Comparison of ENCODE assay signal across 9 mouse cellular contexts in the genomic region with DNA sequence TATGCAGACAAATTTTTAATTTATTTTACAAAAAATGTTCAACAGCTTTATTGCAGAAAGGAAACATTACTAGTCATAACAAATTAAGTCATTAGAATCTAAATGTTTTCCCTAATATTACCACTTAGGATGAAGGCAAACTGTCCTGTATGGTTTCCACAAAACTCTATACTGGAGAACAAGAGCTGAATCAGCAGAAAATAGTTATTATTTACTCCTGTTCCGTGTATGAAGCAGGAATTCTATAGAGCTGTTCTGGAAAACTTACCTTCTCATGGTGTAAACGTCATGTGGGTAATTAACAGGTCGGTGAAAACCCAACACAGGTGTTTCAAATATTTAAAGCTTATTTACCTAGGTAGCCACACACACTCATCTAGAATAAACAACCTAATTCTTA. TPM values are rescaled to one million over a fixed set of nuclear protein-coding genes. Genes with fewer than 3 reads are reported as not detected.
DNase-seq lines count a peak whose midpoint lies in the region; ATAC-seq and TF ChIP-seq lines count a peak whose summit lies in the region.
"Had no signal": no experiment of that assay in that cellular context is flagged by ENCODE, and none has a peak within 500 bp of the region (broad histone marks: within the 10 kb centered on the region; RNA-seq: fewer than 3 reads in every experiment).

No protein-coding gene starts in this region.

- H3K9ac ChIP-seq in heart, embryonic 16.5 days (ENCODE audit: low read length): peak overlapping the region; percentile 90
- no peak overlapping the region for H3K9ac ChIP-seq in heart, adult 2 months (ENCODE audit: low read depth, low read length)
- no peak overlapping the region for H3K9ac ChIP-seq in embryonic facial prominence, embryonic 11.5 days (replicated peaks; ENCODE audit: low read length)
- H3K9ac ChIP-seq in intestine, embryonic 14.5 days (ENCODE audit: low read length): peak overlapping the region; percentile 89
- peak overlapping the region; percentile 77; the same call in 1 of the 2 replicates for H3K9ac ChIP-seq in midbrain, embryonic 14.5 days (replicated peaks; ENCODE audit: low read length)

- peak overlapping the region; percentile 87 for H3K4me2 ChIP-seq in heart, embryonic 16.5 days (ENCODE audit: low read depth, low read length)
- peak overlapping the region; percentile 66; the same call in 1 of the 2 replicates for H3K4me2 ChIP-seq in embryonic facial prominence, embryonic 11.5 days (ENCODE audit: low read depth, low read length)
- H3K4me2 ChIP-seq in intestine, embryonic 14.5 days (ENCODE audit: low read length): peak overlapping the region; percentile 83
- peak overlapping the region; percentile 82 for H3K4me2 ChIP-seq in midbrain, embryonic 14.5 days (ENCODE audit: low read length)

- no peak overlapping the region for H3K27ac ChIP-seq in heart, embryonic 16.5 days (ENCODE audit: low read length)
- H3K27ac ChIP-seq in heart, adult 2 months: no peak overlapping the region
- H3K27ac ChIP-seq in embryonic facial prominence, embryonic 11.5 days (replicated peaks; ENCODE audit: low read depth, low read length): no peak overlapping the region
- no peak overlapping the region for H3K27ac ChIP-seq in intestine, embryonic 14.5 days (ENCODE audit: low read depth)
- no peak overlapping the region for H3K27ac ChIP-seq in midbrain, embryonic 14.5 days (replicated peaks; ENCODE audit: low read depth, low read length)

- no peak for ATAC-seq in heart, embryonic 16.5 days (replicated peaks; ENCODE audit: extremely low read depth, insufficient read depth, low FRiP score)
- no peak for ATAC-seq in embryonic facial prominence, embryonic 11.5 days (replicated peaks; ENCODE audit: insufficient number of reproducible peaks, low FRiP score, low TSS enrichment, low read depth)
- ATAC-seq in intestine, embryonic 14.5 days (replicated peaks; ENCODE audit: low FRiP score, low TSS enrichment, low read depth): no peak
- ATAC-seq in midbrain, embryonic 14.5 days (ENCODE audit: low FRiP score, low TSS enrichment): no peak

- peaks cover 15% of the 10 kb centered on the region for H3K4me1 ChIP-seq in heart, embryonic 16.5 days (ENCODE audit: control insufficient read depth, insufficient read depth, low read length)
- no peaks in the 10 kb centered on the region; the same call in 1 of the 2 replicates for H3K4me1 ChIP-seq in heart, adult 2 months (ENCODE audit: control insufficient read depth, insufficient read depth, low read length)
- H3K4me1 ChIP-seq in embryonic facial prominence, embryonic 11.5 days (ENCODE audit: control insufficient read depth, insufficient read depth, low read length): no peaks in the 10 kb centered on the region
- H3K4me1 ChIP-seq in intestine, embryonic 14.5 days (replicated peaks; ENCODE audit: control insufficient read depth, insufficient read depth, low read length): peaks cover 8% of the 10 kb centered on the region; the same call in 1 of the 2 replicates
- peaks cover 12% of the 10 kb centered on the region for H3K4me1 ChIP-seq in midbrain, embryonic 14.5 days (ENCODE audit: control insufficient read depth, insufficient read depth, low read length)

- H3K27me3 ChIP-seq in heart, embryonic 16.5 days (ENCODE audit: control insufficient read depth, insufficient read depth, low read length): no peaks in the 10 kb centered on the region
- no peaks in the 10 kb centered on the region for H3K27me3 ChIP-seq in heart, adult 2 months (ENCODE audit: control insufficient read depth, insufficient read depth, low read length)
- no peaks in the 10 kb centered on the region for H3K27me3 ChIP-seq in embryonic facial prominence, embryonic 11.5 days (ENCODE audit: control insufficient read depth, insufficient read depth, low read length)
- no peaks in the 10 kb centered on the region for H3K27me3 ChIP-seq in intestine, embryonic 14.5 days (replicated peaks; ENCODE audit: control insufficient read depth, insufficient read depth, low read length)
- no peaks in the 10 kb centered on the region for H3K27me3 ChIP-seq in midbrain, embryonic 14.5 days (ENCODE audit: control insufficient read depth, insufficient read depth, low read length)

- intact Hi-C loops in heart, adult 2 months (cut with DNase I): loop anchor here (5.0 to 10.0 kb wide), 3 partner anchors 203 to 364 kb away; a partner anchor contains a TSS

- no peak for TF ChIP-seq EP300 in heart, adult 2 months (IDR thresholded peaks at IDR 0.05; ENCODE audit: insufficient read depth, low read depth, low read length)

- H3K79me2 ChIP-seq in heart, adult 2 months (replicated peaks; ENCODE audit: control insufficient read depth, insufficient read depth, low read length): no peaks in the 10 kb centered on the region; the same call in 1 of the 2 replicates

- DNase-seq in heart, adult 2 months: no peak
- DNase-seq in embryonic facial prominence, embryonic 11.5 days (ENCODE audit: low spot score): no peak
- DNase-seq in intestine, embryonic 14.5 days (ENCODE audit: low spot score): no peak
- DNase-seq in midbrain, embryonic 14.5 days: no peak
- no peak for DNase-seq in layer of hippocampus, adult 9-10 months (ENCODE audit: low spot score)
- DNase-seq in urinary bladder, postnatal 10 days (ENCODE audit: low spot score): no peak
- DNase-seq in frontal cortex, adult 2 months (ENCODE audit: extremely low spot score in 1 of 2, low spot score in 1 of 2): no peak
- DNase-seq: gastrocnemius, postnatal 14 days had no signal

- no peaks in the 10 kb centered on the region for H3K9me3 ChIP-seq in heart, embryonic 16.5 days (replicated peaks; ENCODE audit: control insufficient read depth, low read length)
- no peaks in the 10 kb centered on the region for H3K9me3 ChIP-seq in embryonic facial prominence, embryonic 11.5 days (replicated peaks; ENCODE audit: control insufficient read depth, low read length)
- no peaks in the 10 kb centered on the region for H3K9me3 ChIP-seq in intestine, embryonic 14.5 days (ENCODE audit: control insufficient read depth, low read length)
- no peaks in the 10 kb centered on the region for H3K9me3 ChIP-seq in midbrain, embryonic 14.5 days (ENCODE audit: control insufficient read depth, low read length)

- H3K36me3 ChIP-seq in heart, embryonic 16.5 days (ENCODE audit: control insufficient read depth, insufficient read depth): peaks cover 2% of the 10 kb centered on the region; the same call in 1 of the 2 replicates
- H3K36me3 ChIP-seq in heart, adult 2 months (ENCODE audit: control insufficient read depth, insufficient read depth, low read length): peaks cover 2% of the 10 kb centered on the region; the same call in 1 of the 2 replicates
- H3K36me3 ChIP-seq in embryonic facial prominence, embryonic 11.5 days (replicated peaks; ENCODE audit: control insufficient read depth, insufficient read depth, low read depth, low read length): no peaks in the 10 kb centered on the region; the same call in 1 of the 2 replicates
- peaks cover 29% of the 10 kb centered on the region for H3K36me3 ChIP-seq in intestine, embryonic 14.5 days (ENCODE audit: control insufficient read depth, insufficient read depth, low read length)
- peaks cover 16% of the 10 kb centered on the region for H3K36me3 ChIP-seq in midbrain, embryonic 14.5 days (ENCODE audit: control insufficient read depth, insufficient read depth, low read length)

- 14% methylated on average over 3 of the region's 3 CpGs for WGBS in heart, embryonic 16.5 days
- 26% methylated on average over 3 of the region's 3 CpGs for WGBS in heart, adult 2 months
- 11% methylated on average over 3 of the region's 3 CpGs for WGBS in embryonic facial prominence, embryonic 11.5 days
- WGBS in intestine, embryonic 14.5 days: 10% methylated on average over 3 of the region's 3 CpGs
- WGBS in midbrain, embryonic 14.5 days: 16% methylated on average over 3 of the region's 3 CpGs

- H3K4me3 ChIP-seq in heart, embryonic 16.5 days (ENCODE audit: low read length): peak overlapping the region; percentile 96
- H3K4me3 ChIP-seq in heart, adult 2 months: no peak overlapping the region; the same call in 1 of the 2 replicates
- peak overlapping the region; percentile 82 for H3K4me3 ChIP-seq in embryonic facial prominence, embryonic 11.5 days (ENCODE audit: low read depth, low read length)
- H3K4me3 ChIP-seq in intestine, embryonic 14.5 days (ENCODE audit: low read depth, low read length): peak overlapping the region; percentile 73
- peak overlapping the region; percentile 79 for H3K4me3 ChIP-seq in midbrain, embryonic 14.5 days (replicated peaks; ENCODE audit: low read depth, low read length)

- no peak for TF ChIP-seq POLR2A in heart, adult 2 months (IDR thresholded peaks at IDR 0.05; ENCODE audit: insufficient read depth, low read depth, low read length)

- TF ChIP-seq CTCF in heart, adult 2 months (IDR thresholded peaks at IDR 0.05): no peak

RNA-seq across cellular contexts. Expression of a gene that starts 1.1 kb away (rescaled TPM):
- polyA plus RNA-seq in heart, embryonic 16.5 days (2015; fragmentation: Nextera tagmentation; extraction: Ambion mirVana): 23.3 and 25.9 TPM in 2 replicates
- under 1 TPM; 0.77 to 0.94 TPM for total RNA-seq in heart, adult 2 months (2021)
- 0.53 and 0.56 TPM in 2 replicates for polyA plus RNA-seq in heart, adult 2 months (2012; rRNA removed)
- 84.4 and 97.8 TPM in 2 replicates for polyA plus RNA-seq in embryonic facial prominence, embryonic 11.5 days (2014; fragmentation: Nextera tagmentation; extraction: Ambion mirVana)
- 47.2 and 54.7 TPM in 2 replicates for polyA plus RNA-seq in intestine, embryonic 14.5 days (2014; fragmentation: Nextera tagmentation; extraction: Ambion mirVana)
- polyA plus RNA-seq in midbrain, embryonic 14.5 days (2014; fragmentation: Nextera tagmentation; extraction: Ambion mirVana): 13.4 and 20.8 TPM in 2 replicates
- 2.2 and 2.3 TPM in 2 replicates for polyA plus RNA-seq in frontal cortex, adult 2 months (2012; rRNA removed)

RNA-seq across cellular contexts. Expression of a gene that starts 1.2 kb away (rescaled TPM):
- 11.6 and 12.2 TPM in 2 replicates for polyA plus RNA-seq in heart, embryonic 16.5 days (2015; fragmentation: Nextera tagmentation; extraction: Ambion mirVana)
- total RNA-seq in heart, adult 2 months (2021): 1 to 10 TPM; 8.3 to 8.6 TPM
- polyA plus RNA-seq in heart, adult 2 months (2012; rRNA removed): 2.5 and 5.6 TPM in 2 replicates
- 8.5 and 9.1 TPM in 2 replicates for polyA plus RNA-seq in embryonic facial prominence, embryonic 11.5 days (2014; fragmentation: Nextera tagmentation; extraction: Ambion mirVana)
- polyA plus RNA-seq in intestine, embryonic 14.5 days (2014; fragmentation: Nextera tagmentation; extraction: Ambion mirVana): 10.2 and 11.0 TPM in 2 replicates
- 7.5 and 10.6 TPM in 2 replicates for polyA plus RNA-seq in midbrain, embryonic 14.5 days (2014; fragmentation: Nextera tagmentation; extraction: Ambion mirVana)
- 11.5 and 13.4 TPM in 2 replicates for polyA plus RNA-seq in frontal cortex, adult 2 months (2012; rRNA removed)

RNA-seq across cellular contexts. Expression of a gene that starts 53.5 kb away (rescaled TPM):
- polyA plus RNA-seq in heart, embryonic 16.5 days (2015; fragmentation: Nextera tagmentation; extraction: Ambion mirVana): 7.4 and 7.8 TPM in 2 replicates
- total RNA-seq in heart, adult 2 months (2021): 1 to 10 TPM; 3.6 to 4.7 TPM
- 1.7 and 3.3 TPM in 2 replicates for polyA plus RNA-seq in heart, adult 2 months (2012; rRNA removed)
- polyA plus RNA-seq in embryonic facial prominence, embryonic 11.5 days (2014; fragmentation: Nextera tagmentation; extraction: Ambion mirVana): 12.1 and 12.5 TPM in 2 replicates
- polyA plus RNA-seq in intestine, embryonic 14.5 days (2014; fragmentation: Nextera tagmentation; extraction: Ambion mirVana): 10.5 and 11.0 TPM in 2 replicates
- 41.8 and 48.9 TPM in 2 replicates for polyA plus RNA-seq in midbrain, embryonic 14.5 days (2014; fragmentation: Nextera tagmentation; extraction: Ambion mirVana)
- polyA plus RNA-seq in frontal cortex, adult 2 months (2012; rRNA removed): 69.4 and 75.8 TPM in 2 replicates

Comparison
In these comparisons a context has a peak if more than half of its experiments do, and no peak if none do; other contexts are left out.
1. H3K9ac ChIP-seq: peak in heart, embryonic 16.5 days (single experiment), intestine, embryonic 14.5 days (single experiment) and midbrain, embryonic 14.5 days (single experiment); none in heart, adult 2 months (single experiment) and embryonic facial prominence, embryonic 11.5 days (single experiment).
2. Peak in every context shown above with its lines, with median percentiles within 50 percentile points of each other: H3K4me2 ChIP-seq.